ENCODE assay signal across 23 mouse cellular contexts in the genomic region with DNA sequence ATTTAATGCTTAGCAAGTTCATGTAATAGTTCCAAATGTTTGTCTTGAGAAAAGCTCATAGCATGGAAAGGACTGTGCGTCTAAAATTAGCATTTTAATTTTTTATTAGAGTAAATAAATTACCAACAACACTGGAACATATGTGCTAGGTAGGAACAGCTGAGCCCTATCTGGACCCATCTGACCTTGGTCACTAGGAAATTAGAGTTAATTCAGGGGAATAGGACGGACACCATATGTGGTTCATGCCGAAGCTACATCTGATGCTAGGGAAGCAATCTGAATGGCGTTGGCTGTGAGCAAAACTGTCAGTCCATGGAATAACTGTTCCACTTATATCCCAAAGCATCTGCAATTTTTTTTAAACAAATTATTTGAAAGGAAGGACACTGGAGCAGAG.
A peak's percentile ranks its signal among the peaks of the same experiment; 100 is the strongest.
DNase-seq lines count a peak whose midpoint lies in the region; ATAC-seq lines count a peak whose summit lies in the region.
"Had no signal": no experiment of that assay in that cellular context is flagged by ENCODE, and none has a peak within 500 bp of the region (broad histone marks: within the 10 kb centered on the region; RNA-seq: fewer than 3 reads in every experiment).

No protein-coding gene starts in this region.

- ATAC-seq in forebrain, embryonic 12.5 days (ENCODE audit: low FRiP score): peak; percentile 80
- ATAC-seq in forebrain, embryonic 16.5 days: no peak
- 0 out of 2 replicates have a peak, but pooled peaks have one; percentile 42 for ATAC-seq in neural tube, embryonic 11.5 days (ENCODE audit: insufficient read depth, low FRiP score, low TSS enrichment)
- ATAC-seq in CD4-positive, CD25-positive, alpha-beta regulatory T cell, adult 4 months: no peak
- ATAC-seq: intestine, embryonic 15.5 days; liver, postnatal 0 days had no signal

- 83% methylated on average over 4 of the region's 4 CpGs for WGBS in forebrain, embryonic 12.5 days
- WGBS in forebrain, embryonic 16.5 days: 81% methylated on average over 4 of the region's 4 CpGs
- 67% methylated on average over 4 of the region's 4 CpGs for WGBS in neural tube, embryonic 11.5 days

- H3K27ac ChIP-seq in forebrain, embryonic 12.5 days: no peak overlapping the region
- no peak overlapping the region for H3K27ac ChIP-seq in forebrain, embryonic 16.5 days (ENCODE audit: low read length)
- H3K27ac ChIP-seq in neural tube, embryonic 11.5 days (ENCODE audit: low read depth, low read length): no peak overlapping the region
- H3K27ac ChIP-seq: forebrain, embryonic 10.5 days; heart, embryonic 15.5 days; intestine, embryonic 15.5 days; neural tube, embryonic 13.5 days had no signal

- H3K4me3 ChIP-seq in forebrain, embryonic 12.5 days (replicated peaks): no peak overlapping the region
- no peak overlapping the region for H3K4me3 ChIP-seq in forebrain, embryonic 16.5 days (replicated peaks; ENCODE audit: low read length)
- H3K4me3 ChIP-seq in neural tube, embryonic 11.5 days (ENCODE audit: low read depth, low read length): no peak overlapping the region
- H3K4me3 ChIP-seq: forebrain, embryonic 10.5 days; heart, embryonic 15.5 days; intestine, embryonic 15.5 days; neural tube, embryonic 13.5 days had no signal

- H3K4me2 ChIP-seq in forebrain, embryonic 12.5 days: no peak overlapping the region
- no peak overlapping the region for H3K4me2 ChIP-seq in forebrain, embryonic 16.5 days (ENCODE audit: low read length)
- no peak overlapping the region for H3K4me2 ChIP-seq in neural tube, embryonic 11.5 days (ENCODE audit: low read depth)
- H3K4me2 ChIP-seq: heart, embryonic 15.5 days; intestine, embryonic 15.5 days; neural tube, embryonic 13.5 days had no signal

- no peaks in the 10 kb centered on the region for H3K9me3 ChIP-seq in forebrain, embryonic 12.5 days
- H3K9me3 ChIP-seq in forebrain, embryonic 16.5 days (ENCODE audit: control insufficient read depth, low read length): no peaks in the 10 kb centered on the region
- H3K9me3 ChIP-seq in neural tube, embryonic 11.5 days (ENCODE audit: control insufficient read depth, low read length): no peaks in the 10 kb centered on the region
- H3K9me3 ChIP-seq: forebrain, embryonic 10.5 days; heart, embryonic 15.5 days; intestine, embryonic 15.5 days; neural tube, embryonic 13.5 days had no signal

- H3K9ac ChIP-seq in forebrain, embryonic 12.5 days: no peak overlapping the region
- no peak overlapping the region for H3K9ac ChIP-seq in forebrain, embryonic 16.5 days (replicated peaks; ENCODE audit: low read depth, low read length)
- no peak overlapping the region for H3K9ac ChIP-seq in neural tube, embryonic 11.5 days (ENCODE audit: low read length)
- H3K9ac ChIP-seq: heart, embryonic 15.5 days; intestine, embryonic 15.5 days; liver, postnatal 0 days; neural tube, embryonic 13.5 days had no signal

- no peaks in the 10 kb centered on the region for H3K36me3 ChIP-seq in forebrain, embryonic 12.5 days (replicated peaks)
- H3K36me3 ChIP-seq in forebrain, embryonic 16.5 days (ENCODE audit: control insufficient read depth, insufficient read depth): no peaks in the 10 kb centered on the region
- H3K36me3 ChIP-seq in neural tube, embryonic 11.5 days (ENCODE audit: control insufficient read depth, insufficient read depth, low read length): no peaks in the 10 kb centered on the region
- H3K36me3 ChIP-seq: forebrain, embryonic 10.5 days; heart, embryonic 15.5 days; intestine, embryonic 15.5 days; neural tube, embryonic 13.5 days had no signal

- H3K4me1 ChIP-seq in forebrain, embryonic 12.5 days: no peaks in the 10 kb centered on the region
- no peaks in the 10 kb centered on the region for H3K4me1 ChIP-seq in forebrain, embryonic 16.5 days (replicated peaks; ENCODE audit: control insufficient read depth, insufficient read depth, low read length)
- H3K4me1 ChIP-seq in neural tube, embryonic 11.5 days (ENCODE audit: control insufficient read depth, insufficient read depth, low read length): no peaks in the 10 kb centered on the region
- H3K4me1 ChIP-seq: forebrain, embryonic 10.5 days; heart, embryonic 15.5 days; intestine, embryonic 15.5 days; neural tube, embryonic 13.5 days had no signal

- no peak for DNase-seq in neural tube, embryonic 11.5 days (ENCODE audit: low spot score)
- DNase-seq in neural tube, embryonic 10.5 days (ENCODE audit: extremely low spot score, low spot score): no peak
- peak; percentile 68 for DNase-seq in cerebellum, adult 9-11 months
- DNase-seq in adrenal gland, postnatal 25 days: no peak
- DNase-seq in MN1 (ENCODE audit: low spot score): no peak
- DNase-seq: gastrocnemius, postnatal 14 days; heart, postnatal 4 days; kidney, adult 9 months; kidney, postnatal 25 days; left cerebral cortex, postnatal 4 days; liver, postnatal 0 days; lung, postnatal 10 days; right cerebral cortex, postnatal 14 days; thymus, adult 18-20 months; thymus, postnatal 4 days had no signal

- no peaks in the 10 kb centered on the region for H3K27me3 ChIP-seq in forebrain, embryonic 12.5 days
- H3K27me3 ChIP-seq in forebrain, embryonic 16.5 days (replicated peaks; ENCODE audit: control insufficient read depth, insufficient read depth, low read length): no peaks in the 10 kb centered on the region
- H3K27me3 ChIP-seq in neural tube, embryonic 11.5 days (ENCODE audit: control insufficient read depth, insufficient read depth, low read length): no peaks in the 10 kb centered on the region
- H3K27me3 ChIP-seq: CH12.LX; heart, embryonic 15.5 days; intestine, embryonic 15.5 days; neural tube, embryonic 13.5 days had no signal

Comparison
In these comparisons a context has a peak if more than half of its experiments do, and no peak if none do; other contexts are left out.
1. ATAC-seq: peak in forebrain, embryonic 12.5 days (single experiment) and neural tube, embryonic 11.5 days (single experiment); none in forebrain, embryonic 16.5 days (single experiment) and CD4-positive, CD25-positive, alpha-beta regulatory T cell, adult 4 months (single experiment).